Mouse (Mus musculus) E14TG2a.4 (cell line): ENCODE data around the gene Fam174b.
A peak's percentile ranks its signal among the peaks of the same experiment; 100 is the strongest.

Source experiments
- H3K27me3 ChIP-seq: 2 replicates; pipeline ENCODE4 v1.6.1; 2014; ENCODE audit warnings: low read length, control low read depth; ENCODE audit not compliant: insufficient read depth
- H3K36me3 ChIP-seq: 2 replicates; pipeline ENCODE4 v1.6.1; 2014; ENCODE audit warnings: low read length, control low read depth; ENCODE audit not compliant: insufficient read depth
- H3K4me1 ChIP-seq: replicated peaks from 2 replicates; pipeline ENCODE4 v1.6.1; 2014; ENCODE audit warnings: low read depth, low read length, control low read depth
- H3K4me3 ChIP-seq: replicated peaks from 2 replicates; pipeline ENCODE4 v1.5.1; 2014; ENCODE audit warnings: mild to moderate bottlenecking, low read length
- H3K9me3 ChIP-seq: 2 replicates; pipeline ENCODE4 v1.6.1; 2014; ENCODE audit warnings: low read length, control low read depth
- CTCF ChIP-seq: conservative IDR thresholded peaks from 2 replicates; pipeline ENCODE4 v1.5.1; 2014; ENCODE audit warnings: low read length
- NANOG ChIP-seq: IDR thresholded peaks from 2 replicates; pipeline ENCODE4 v1.6.1; 2014; ENCODE audit warnings: borderline replicate concordance, low read length, mixed read lengths
- POU5F1 ChIP-seq: IDR thresholded peaks from 2 replicates; pipeline ENCODE4 v1.6.1; 2014; ENCODE audit warnings: low read length, borderline replicate concordance

Gene Fam174b

DNA sequence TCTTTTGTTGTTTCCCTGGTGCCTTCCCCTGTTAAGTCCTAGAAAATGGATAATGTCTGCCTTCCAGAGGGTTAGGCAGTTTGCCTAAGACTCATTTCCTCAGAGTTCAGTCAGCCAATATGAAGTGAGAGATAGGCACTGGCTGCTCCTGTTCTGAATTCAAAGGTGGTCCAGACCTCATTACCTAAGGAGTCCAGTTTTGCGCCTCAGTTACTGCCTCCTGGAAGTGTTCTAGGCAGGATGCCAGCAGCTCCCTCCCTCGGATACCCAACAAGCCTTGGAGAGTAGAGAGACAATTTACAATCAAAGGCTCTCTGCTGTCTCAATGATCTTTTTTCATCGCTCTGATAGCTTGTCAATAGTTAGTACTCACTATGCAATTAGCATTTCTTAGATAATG lies 19.1 kb upstream of the Fam174b start:
- H3K36me3 ChIP-seq = no peaks in the 10 kb centered on the region
- H3K9me3 ChIP-seq = no peaks in the 10 kb centered on the region
- peaks cover 9% of the 10 kb centered on the region; the same call in 1 of the 2 replicates for H3K27me3 ChIP-seq
- no peaks in the 10 kb centered on the region; the same call in 1 of the 2 replicates for H3K4me1 ChIP-seq
- no peak overlapping the region for H3K4me3 ChIP-seq
- TF ChIP-seq CTCF (no peak), NANOG (no peak), POU5F1 (no peak)

DNA sequence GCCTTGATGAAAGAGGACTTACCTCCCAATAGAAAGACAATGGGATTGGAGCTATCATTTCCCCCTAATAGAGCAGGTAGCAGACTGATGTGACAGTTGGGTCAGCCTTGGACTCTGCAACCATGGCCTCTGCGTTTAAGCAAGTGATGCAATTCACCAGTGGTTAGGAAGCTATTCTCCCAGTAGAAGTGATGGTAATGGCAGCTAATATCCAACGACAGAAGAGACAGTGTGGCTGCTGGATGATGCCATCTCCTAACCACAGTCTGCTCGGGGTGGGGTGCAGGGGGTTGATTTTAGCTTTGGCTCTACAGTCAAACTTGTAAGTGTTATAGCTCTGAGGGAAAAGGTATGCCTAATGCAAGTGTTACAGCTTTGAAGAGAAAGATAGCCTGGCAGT lies 18.3 kb upstream of the Fam174b start:
- Histone ChIP-seq H3K36me3 (no peaks in the 10 kb centered on the region), H3K9me3 (no peaks in the 10 kb centered on the region), H3K4me1 (no peaks in the 10 kb centered on the region), H3K4me3 (no peak overlapping the region), H3K27me3 (peaks cover 9% of the 10 kb centered on the region; the same call in 1 of the 2 replicates)
- TF ChIP-seq POU5F1 (no peak), CTCF (no peak), NANOG (no peak)

DNA sequence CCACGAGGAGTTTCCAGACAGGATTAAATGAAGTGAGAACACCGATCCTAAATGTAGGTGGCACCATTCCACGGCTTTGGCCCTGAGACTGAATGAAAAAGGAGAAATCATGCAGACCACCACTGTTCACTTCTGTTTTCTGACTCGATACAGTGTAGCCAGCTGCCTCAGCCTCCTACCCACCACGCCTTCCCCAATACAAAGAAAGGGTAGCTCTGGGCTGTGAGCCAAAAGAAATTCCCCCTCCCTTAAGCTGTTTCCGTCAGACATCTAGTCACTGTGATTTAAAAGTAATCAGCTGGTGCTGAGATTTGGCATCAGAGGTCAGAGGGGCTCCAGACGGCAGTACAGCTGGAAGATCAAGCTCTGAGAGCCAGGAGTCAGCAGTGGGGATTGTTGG lies 10.2 kb upstream of the Fam174b start:
- H3K4me1 ChIP-seq = no peaks in the 10 kb centered on the region
- TF ChIP-seq CTCF = no peak
- TF ChIP-seq POU5F1 = no peak
- TF ChIP-seq NANOG = no peak
- peaks cover 4% of the 10 kb centered on the region; the same call in 1 of the 2 replicates for H3K27me3 ChIP-seq
- no peak overlapping the region for H3K4me3 ChIP-seq
- H3K9me3 ChIP-seq = peaks cover 35% of the 10 kb centered on the region
- H3K36me3 ChIP-seq = no peaks in the 10 kb centered on the region

DNA sequence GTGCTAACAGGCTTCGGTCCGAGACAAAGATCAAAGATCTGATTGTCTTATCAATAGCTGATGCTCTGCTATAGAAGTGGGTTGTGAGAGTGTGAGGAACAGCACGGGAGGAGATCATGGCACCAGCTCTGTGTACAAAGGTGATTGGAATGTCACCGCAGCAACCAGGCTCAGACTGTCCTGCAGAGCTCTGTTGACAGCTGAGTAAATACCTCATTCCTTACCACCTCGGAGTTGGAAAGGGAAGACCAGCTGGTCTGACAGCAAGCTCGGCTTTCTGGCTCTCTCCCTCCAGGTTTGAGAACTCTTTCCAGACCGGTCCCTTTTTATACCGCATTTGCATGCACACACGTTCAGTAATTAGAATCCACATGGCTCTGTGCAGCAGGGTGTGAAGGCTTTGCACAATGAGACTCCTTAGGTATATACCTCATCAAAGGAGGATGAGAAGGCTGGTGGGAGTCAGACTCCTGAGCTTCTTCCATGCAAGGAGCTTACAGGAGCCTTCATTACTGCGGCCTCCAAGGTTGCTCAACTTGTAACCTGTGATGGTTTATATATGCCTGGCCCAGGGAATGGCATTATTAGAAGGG lies 9.6 kb upstream of the Fam174b start:
- Histone ChIP-seq H3K4me3 (no peak overlapping the region), H3K4me1 (no peaks in the 10 kb centered on the region), H3K36me3 (no peaks in the 10 kb centered on the region), H3K27me3 (peaks cover 4% of the 10 kb centered on the region; the same call in 1 of the 2 replicates), H3K9me3 (peaks cover 35% of the 10 kb centered on the region)
- TF ChIP-seq NANOG = no peak
- TF ChIP-seq POU5F1 = no peak
- no peak for TF ChIP-seq CTCF

DNA sequence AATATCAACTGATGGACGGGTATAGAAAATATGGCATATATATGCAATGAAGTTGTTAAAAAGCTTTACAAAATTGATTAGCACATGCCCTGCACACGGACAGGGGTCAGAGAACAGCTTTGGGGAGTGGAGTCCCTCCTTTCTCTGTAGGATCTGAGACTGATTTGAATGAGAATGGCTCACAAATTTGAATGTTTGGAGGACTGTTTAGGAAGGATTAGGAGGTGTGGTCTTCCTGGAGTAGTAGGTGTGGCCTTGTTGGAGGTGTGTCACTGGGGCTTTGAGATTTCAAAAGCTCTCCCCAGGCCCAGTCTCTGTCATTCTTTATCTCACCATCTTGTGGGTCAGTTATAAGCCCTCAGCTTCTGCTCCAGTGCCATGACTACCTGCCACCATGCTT lies 4.1 kb upstream of the Fam174b start:
- peaks cover 6% of the 10 kb centered on the region for H3K4me1 ChIP-seq
- H3K9me3 ChIP-seq = peaks cover 28% of the 10 kb centered on the region
- H3K4me3 ChIP-seq = no peak overlapping the region
- TF ChIP-seq CTCF (no peak), POU5F1 (no peak)
- peaks cover 33% of the 10 kb centered on the region for H3K27me3 ChIP-seq
- no peaks in the 10 kb centered on the region for H3K36me3 ChIP-seq

DNA sequence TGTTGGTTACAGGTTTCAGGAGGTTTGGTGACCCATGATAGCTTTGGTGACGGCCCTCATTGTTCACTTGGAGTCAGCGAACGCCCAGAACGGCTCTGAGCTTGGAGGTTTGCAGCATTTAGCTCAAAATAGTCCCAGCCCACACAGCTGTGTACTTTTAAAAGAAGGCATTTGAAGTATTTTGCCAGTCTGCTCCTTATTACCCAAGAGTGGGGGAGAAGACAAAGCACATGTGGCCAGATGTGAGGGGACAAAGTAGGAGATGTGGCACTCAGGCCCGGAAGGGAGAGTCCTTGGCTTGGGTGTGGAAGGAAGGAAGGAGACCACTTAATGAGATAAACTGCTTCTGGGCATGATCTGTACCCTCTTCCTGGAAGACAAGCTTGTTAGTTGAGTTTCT lies 1.3 kb downstream of the Fam174b start:
- peaks cover 21% of the 10 kb centered on the region for H3K4me1 ChIP-seq
- peaks cover 63% of the 10 kb centered on the region for H3K27me3 ChIP-seq
- TF ChIP-seq POU5F1 = no peak
- TF ChIP-seq CTCF = no peak
- no peak for TF ChIP-seq NANOG
- peak overlapping the region; percentile 84; the same call in 1 of the 2 replicates for H3K4me3 ChIP-seq
- no peaks in the 10 kb centered on the region for H3K36me3 ChIP-seq
- peaks cover under 1% of the 10 kb centered on the region; the same call in 1 of the 2 replicates for H3K9me3 ChIP-seq

DNA sequence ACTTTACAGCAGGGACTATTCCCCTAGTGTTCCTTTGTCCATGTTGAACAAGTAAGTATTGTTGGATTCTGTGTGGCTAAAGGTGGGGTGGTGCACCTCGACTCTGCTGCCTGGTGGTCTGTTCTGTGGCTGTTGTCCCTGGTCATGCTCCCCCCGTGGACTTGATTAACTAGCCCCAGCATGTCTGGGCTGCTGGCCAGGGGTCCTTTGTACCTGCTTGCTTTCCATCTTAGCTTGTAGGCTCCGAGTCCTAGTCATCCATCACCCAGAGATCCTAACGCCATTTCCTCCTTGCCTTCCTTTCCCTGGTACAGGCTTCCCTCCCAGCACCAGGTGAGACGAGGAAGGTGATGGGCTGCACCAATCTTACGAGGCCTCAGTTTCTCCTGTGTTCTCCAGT lies 1.7 kb downstream of the Fam174b start:
- no peak overlapping the region for H3K4me3 ChIP-seq
- no peak for TF ChIP-seq POU5F1

DNA sequence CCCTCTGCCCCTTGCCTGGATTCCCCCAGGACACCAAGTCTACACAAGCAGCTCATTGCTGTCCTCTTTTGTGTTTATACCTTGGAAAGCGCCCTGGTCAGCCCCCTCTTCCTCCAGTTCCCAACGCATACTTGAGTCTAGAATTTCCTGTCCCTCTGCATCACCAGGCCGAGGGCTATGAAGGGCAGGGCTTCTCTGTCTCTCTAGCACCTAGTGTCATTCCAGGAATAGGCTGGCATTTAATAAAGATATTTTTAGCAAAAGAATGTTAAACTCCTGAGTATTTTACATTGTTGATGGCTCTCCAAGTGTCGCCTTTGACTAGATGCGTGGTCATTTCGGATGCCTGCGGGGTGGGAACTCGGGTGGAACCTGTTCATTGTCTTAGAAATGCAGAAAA lies 3.0 kb downstream of the Fam174b start:
- Histone ChIP-seq H3K9me3 (no peaks in the 10 kb centered on the region; the same call in 1 of the 2 replicates), H3K36me3 (no peaks in the 10 kb centered on the region), H3K4me1 (peaks cover 21% of the 10 kb centered on the region), H3K4me3 (no peak overlapping the region), H3K27me3 (peaks cover 59% of the 10 kb centered on the region)
- no peak for TF ChIP-seq CTCF
- no peak for TF ChIP-seq NANOG
- no peak for TF ChIP-seq POU5F1

More for the DNA sequence above, 1.7 kb downstream of the Fam174b start:
- no peaks in the 10 kb centered on the region for H3K36me3 ChIP-seq
- H3K4me1 ChIP-seq = peaks cover 21% of the 10 kb centered on the region
- peaks cover 63% of the 10 kb centered on the region for H3K27me3 ChIP-seq
- H3K9me3 ChIP-seq = no peaks in the 10 kb centered on the region; the same call in 1 of the 2 replicates

DNA sequence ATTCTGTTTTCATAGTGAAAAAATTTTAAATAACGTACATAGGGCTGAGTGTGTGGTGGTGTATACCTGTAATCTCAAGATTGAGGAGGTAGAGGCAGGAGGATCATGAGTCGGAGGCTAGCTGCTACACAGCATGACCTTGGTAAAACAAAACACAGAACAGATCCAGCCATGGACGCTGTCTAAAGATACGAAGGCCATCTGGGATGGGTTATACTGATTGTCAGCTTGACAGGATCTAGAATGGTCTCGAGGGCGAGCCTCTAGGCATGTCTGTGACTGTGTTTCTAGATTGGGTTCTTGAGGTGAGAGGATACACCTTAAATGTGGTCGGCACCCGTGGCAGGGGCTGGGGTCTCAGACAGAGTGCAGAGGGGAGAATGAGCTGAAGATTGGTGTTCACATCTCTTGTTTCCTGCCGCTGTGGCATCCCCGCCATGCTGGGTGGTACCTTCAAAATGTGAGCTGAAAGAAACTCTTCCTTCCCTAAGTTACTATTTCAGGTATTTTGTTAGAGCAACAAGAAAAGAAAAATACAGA lies 3.8 kb downstream of the Fam174b start:
- H3K4me1 ChIP-seq = peaks cover 21% of the 10 kb centered on the region
- H3K27me3 ChIP-seq = peaks cover 52% of the 10 kb centered on the region
- no peak for TF ChIP-seq POU5F1
- H3K9me3 ChIP-seq = no peaks in the 10 kb centered on the region; the same call in 1 of the 2 replicates
- H3K4me3 ChIP-seq = no peak overlapping the region
- no peaks in the 10 kb centered on the region for H3K36me3 ChIP-seq
